Mouse (Mus musculus) 3T3-L1 (cell line): Measurements from ENCODE around the gene Rere.
"Not testable (repeated sequence)": the region's sequence is repeated elsewhere in the genome, so short reads cannot be mapped to it uniquely, and the experiment has no call there.

Source experiments
- DNase-seq: peaks from one replicate; pipeline ENCODE4 v3.0.0-alpha.2; 2015; ENCODE audit warnings: low read depth, low spot score

Gene Rere

GRCm38 (mm10) chr4:150493258-150493937 lies 212.0 kb downstream of the Rere start:
- no peak for DNase-seq

DNA sequence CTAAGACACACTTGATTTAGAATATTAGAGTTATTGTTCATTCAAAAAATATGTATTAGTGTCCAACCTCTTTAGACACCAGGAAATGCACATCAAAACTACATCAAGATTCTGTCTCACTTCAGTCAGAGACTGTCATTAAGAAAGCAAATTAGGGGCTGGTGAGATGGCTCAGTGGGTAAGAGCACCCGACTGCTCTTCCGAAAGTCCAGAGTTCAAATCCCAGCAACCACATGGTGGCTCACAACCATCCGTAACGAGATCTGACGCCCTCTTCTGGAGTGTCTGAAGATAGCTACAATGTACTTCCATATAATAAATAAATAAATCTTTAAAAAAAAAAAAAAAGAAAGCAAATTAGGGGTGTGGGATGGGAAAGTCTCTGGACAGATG lies 212.5 kb downstream of the Rere start:
- DNase-seq, result not testable (repeated sequence)

DNA sequence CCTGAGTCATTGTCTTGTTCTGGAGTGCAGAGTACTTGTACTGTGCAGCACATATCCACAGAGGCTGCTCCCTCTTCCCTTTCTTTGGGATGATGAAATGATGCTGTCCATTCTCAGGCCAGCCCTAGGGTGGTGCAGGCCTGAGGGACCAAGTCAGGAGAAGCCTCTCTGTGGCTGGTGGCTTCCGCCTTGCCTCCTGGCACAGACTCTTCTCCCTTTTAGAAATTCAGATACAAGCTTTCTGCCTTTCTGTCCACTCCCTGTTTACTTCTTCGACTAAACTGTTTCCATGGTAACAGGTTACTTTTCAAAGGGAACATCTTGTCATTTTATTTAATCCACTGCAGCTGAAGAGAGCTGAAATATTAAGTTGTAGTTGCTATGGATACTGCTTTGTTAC lies 214.1 kb downstream of the Rere start:
- no peak for DNase-seq

GRCm38 (mm10) chr4:150504304-150505021 lies 223.0 kb downstream of the Rere start:
- DNase-seq, result no peak

DNA sequence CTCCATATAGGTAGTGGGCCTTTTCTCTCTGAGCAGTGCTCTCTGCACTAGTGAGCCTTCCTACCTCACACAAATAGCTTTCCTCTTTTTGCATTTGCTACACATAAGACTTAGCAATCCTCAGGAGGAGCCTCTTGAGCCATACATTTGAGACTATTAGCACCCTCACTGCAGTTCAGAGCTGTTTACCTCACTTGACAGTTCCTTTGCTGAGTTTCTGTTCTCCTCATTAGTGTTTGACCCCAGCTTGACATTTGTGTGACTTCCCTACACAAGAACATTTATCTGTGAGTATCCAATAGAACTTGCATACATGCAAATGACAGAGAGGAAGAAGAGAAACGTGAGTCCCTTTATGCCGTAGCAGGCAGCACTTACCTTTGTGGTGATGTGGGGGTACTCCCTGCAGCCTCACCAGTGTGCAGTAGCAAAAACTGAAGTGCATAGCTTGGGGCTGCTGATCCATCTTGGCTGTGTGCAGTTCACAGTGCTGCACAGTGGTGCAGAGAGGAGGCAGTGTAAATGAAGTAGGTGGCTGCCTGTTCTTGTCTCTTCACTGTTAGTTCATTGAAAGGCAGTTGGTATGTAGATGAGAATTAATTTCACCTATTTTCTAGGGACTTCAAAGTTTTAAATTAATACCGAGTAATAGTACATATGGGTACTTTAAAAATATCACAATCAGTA lies 227.7 kb downstream of the Rere start:
- DNase-seq, result no peak

DNA sequence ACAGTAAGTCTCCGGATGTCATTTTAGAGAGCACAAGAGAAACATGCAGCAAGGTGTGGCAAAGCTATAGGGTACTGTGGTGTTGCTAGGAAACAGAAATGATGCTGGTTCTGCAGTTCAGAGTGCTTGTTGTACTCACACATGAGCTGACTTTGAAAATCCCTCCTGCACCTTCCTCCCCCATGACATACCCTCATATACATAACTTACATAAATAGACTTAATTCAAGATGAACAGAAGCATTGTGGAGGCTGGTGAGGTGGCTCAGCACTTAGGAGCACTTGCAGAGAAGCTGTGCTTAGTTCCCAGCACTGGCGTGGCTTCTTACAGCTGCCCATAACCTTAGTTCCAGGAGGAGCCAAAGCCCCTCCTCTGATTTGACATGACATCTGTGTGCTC lies 228.6 kb downstream of the Rere start:
- DNase-seq, result no peak

- not testable (repeated sequence) for DNase-seq
Measured at GRCm38 (mm10) chr4:150513387-150513786, 231.9 kb downstream of the Rere start.

GRCm38 (mm10) chr4:150516201-150516600 lies 234.8 kb downstream of the Rere start:
- peak; percentile 9 for DNase-seq

- DNase-seq, result peak; percentile 47
Measured at GRCm38 (mm10) chr4:150517381-150517780, 235.9 kb downstream of the Rere start.

- DNase-seq, result no peak
Measured at GRCm38 (mm10) chr4:150518826-150519225, 237.4 kb downstream of the Rere start.

DNA sequence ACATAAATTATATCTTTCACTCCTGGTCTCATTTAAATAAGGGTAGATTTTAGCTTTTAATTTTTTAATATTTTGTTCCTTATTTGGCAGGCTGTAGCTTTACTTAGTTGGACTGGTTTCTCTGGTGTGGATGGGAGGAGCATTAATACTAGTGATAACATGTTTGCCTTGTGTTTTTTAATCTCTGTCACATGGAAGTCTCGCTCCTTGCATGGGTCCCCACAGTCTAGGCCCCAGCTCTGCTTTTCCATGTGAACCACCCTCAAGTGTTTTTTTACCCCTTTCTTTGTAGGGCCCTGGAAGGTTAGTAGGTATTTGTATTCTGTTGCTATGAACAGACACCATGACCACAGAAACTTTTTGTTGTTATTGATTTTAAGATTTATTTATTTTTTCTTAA lies 238.6 kb downstream of the Rere start:
- DNase-seq, result no peak

GRCm38 (mm10) chr4:150522425-150522824 lies 241.0 kb downstream of the Rere start:
- no peak for DNase-seq

- no peak for DNase-seq
Measured at GRCm38 (mm10) chr4:150523351-150523750, 241.9 kb downstream of the Rere start.

GRCm38 (mm10) chr4:150526269-150526668 lies 244.8 kb downstream of the Rere start:
- DNase-seq, result no peak

DNA sequence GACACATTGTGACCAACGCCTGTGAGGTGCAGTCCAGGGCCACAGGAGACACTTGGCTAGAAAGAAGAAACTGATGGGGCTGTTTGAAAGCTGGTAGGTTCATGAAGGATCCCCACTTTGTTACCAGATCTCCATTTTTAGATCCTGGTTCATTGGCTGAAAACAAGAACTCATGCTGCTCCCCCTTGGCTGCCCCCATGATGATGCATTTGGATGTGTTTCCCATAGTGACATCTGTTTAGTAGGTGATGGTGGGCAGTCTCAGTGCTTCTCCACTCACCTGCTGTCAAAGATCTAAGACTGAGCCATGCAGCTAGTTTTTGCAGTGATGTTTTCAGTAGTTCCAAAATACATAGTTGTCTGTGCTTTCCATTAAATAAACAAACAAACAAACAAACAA lies 247.0 kb downstream of the Rere start:
- no peak for DNase-seq

DNA sequence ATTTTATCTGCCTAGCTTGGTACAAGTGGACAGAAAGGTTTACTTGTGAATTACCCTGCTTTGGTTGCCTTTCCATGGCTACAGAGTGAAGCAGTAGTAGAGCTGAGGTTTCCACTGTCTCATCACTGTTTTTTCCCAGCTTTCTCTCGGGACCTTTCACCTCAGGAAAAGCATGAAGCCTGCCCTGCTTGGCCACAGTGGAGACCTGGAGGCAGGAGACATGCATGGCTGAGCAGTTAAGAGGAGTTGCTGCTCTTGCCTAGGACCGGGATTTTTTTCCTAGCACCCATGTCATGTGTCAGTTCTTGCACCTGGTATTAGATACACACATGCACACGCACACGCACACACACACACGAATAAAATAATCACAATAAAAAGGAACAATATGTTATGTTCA lies 247.4 kb downstream of the Rere start:
- no peak for DNase-seq

- DNase-seq, result no peak
Measured at GRCm38 (mm10) chr4:150531869-150532268, 250.4 kb downstream of the Rere start.

GRCm38 (mm10) chr4:150536821-150537510 lies 255.5 kb downstream of the Rere start:
- no peak for DNase-seq

DNA sequence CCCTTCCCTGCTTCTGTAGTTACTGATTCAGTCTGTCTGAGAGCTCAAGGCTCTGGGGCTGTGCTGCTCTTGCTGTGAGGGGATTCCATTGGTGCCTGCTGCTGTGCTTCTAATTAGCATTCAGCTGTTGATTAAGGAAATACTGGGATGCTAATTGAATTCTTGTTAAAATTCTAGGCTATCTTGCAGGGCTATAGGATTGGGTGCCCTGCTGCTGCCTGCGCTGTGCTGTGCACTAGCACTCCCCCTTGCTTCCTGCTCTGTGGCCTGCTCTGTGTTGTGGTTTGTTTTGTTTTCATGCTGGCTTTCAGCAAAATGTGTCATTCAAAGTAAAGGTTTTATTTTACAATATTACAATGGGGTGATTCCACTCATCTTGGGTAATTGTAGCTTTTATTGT lies 258.4 kb downstream of the Rere start:
- DNase-seq, result no peak

GRCm38 (mm10) chr4:150540392-150541094 lies 259.1 kb downstream of the Rere start:
- no peak for DNase-seq

DNA sequence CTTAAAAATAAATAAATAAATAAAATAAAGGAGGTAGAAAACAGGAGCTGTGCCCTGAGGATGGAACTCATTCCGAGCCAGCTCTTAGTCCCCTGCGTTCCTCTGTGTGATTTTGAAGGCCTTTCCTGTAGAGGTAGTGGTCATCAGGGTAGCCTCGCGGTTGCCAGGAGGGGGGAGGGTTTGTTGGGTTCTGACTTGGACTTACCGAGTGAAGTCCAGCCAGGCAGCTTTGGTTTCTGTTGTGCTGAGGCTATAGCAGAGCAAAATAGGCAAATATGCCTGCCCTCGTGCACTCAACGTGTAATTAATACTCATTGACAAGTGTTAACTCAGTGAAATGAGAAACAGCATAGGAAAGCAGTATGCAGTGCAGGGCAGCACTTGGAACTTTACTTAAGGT lies 262.8 kb downstream of the Rere start:
- peak; percentile 47 for DNase-seq
